Mouse (Mus musculus) limb, embryonic 10.5 days (tissue): ENCODE results near the gene Ncl. TPM values are rescaled to one million over a fixed set of nuclear protein-coding genes. Genes with fewer than 3 reads are reported as not detected.

Experiments used
- DNase-seq: peaks from one replicate; pipeline ENCODE4 v3.0.0-alpha.2; 2017; ENCODE audit warnings: low spot score
- H3K27ac ChIP-seq: fragments of 300-500 bp; sonication (generic); 2 replicates; pipeline ENCODE4 v1.5.1; 2016; ENCODE audit warnings: mild to moderate bottlenecking
- H3K27me3 ChIP-seq: fragments of 300-500 bp; sonication (generic); 2 replicates; pipeline ENCODE4 v1.6.1; 2016; ENCODE audit warnings: low read depth, mild to moderate bottlenecking; ENCODE audit not compliant: poor library complexity, severe bottlenecking
- H3K36me3 ChIP-seq: fragments of 300-500 bp; sonication (generic); 2 replicates; pipeline ENCODE4 v1.6.1; 2016; ENCODE audit warnings: mild to moderate bottlenecking, moderate library complexity
- H3K4me1 ChIP-seq: fragments of 300-500 bp; sonication (generic); 2 replicates; pipeline ENCODE4 v1.6.1; 2016
- H3K4me3 ChIP-seq: fragments of 300-500 bp; sonication (generic); 2 replicates; pipeline ENCODE4 v1.5.1; 2016; ENCODE audit warnings: mild to moderate bottlenecking, moderate library complexity
- H3K9me3 ChIP-seq: fragments of 300-500 bp; sonication (generic); replicated peaks from 2 replicates; pipeline ENCODE4 v1.6.1; 2016; ENCODE audit warnings: mild to moderate bottlenecking
- WGBS: fragments of 180-500 bp; shearing (Covaris S2); methylation state at CpG from one replicate; pipeline ENCODE4 v1.1.7; 2016; 5-methylcytosine and 5-hydroxymethylcytosine counted together
- polyA plus RNA-seq: library from polyadenylated mRNA; unstranded; fragments of >200 nt; fragmentation: Nextera tagmentation; extraction: Ambion mirVana; gene quantifications from 2 replicates; pipeline ENCODE4 v1.2.1, GENCODE M21; 2016

Gene Ncl
- polyA plus RNA-seq, 1 experiment from 2014 or later, result 554 TPM

GRCm38 (mm10) chr1:86339156-86339812 is 19.9 kb downstream of the Ncl start:
- peaks cover 4% of the 10 kb centered on the region; the same call in 1 of the 2 replicates for H3K4me1 ChIP-seq
- H3K4me3 ChIP-seq, result no peak overlapping the region
- 32% methylated on average over 4 of the region's 4 CpGs for WGBS
- DNase-seq, result peak; percentile 81
- H3K36me3 ChIP-seq, result no peaks in the 10 kb centered on the region
- H3K9me3 ChIP-seq, result no peaks in the 10 kb centered on the region
- H3K27me3 ChIP-seq, result no peaks in the 10 kb centered on the region
- no peak overlapping the region for H3K27ac ChIP-seq

GRCm38 (mm10) chr1:86336330-86336729 is 22.9 kb downstream of the Ncl start:
- Histone ChIP-seq H3K36me3 (no peaks in the 10 kb centered on the region), H3K9me3 (no peaks in the 10 kb centered on the region), H3K27ac (no peak overlapping the region), H3K4me1 (peaks cover 4% of the 10 kb centered on the region; the same call in 1 of the 2 replicates), H3K4me3 (no peak overlapping the region), H3K27me3 (no peaks in the 10 kb centered on the region)
- no peak for DNase-seq
- WGBS, result 45% methylated on average over 2 of the region's 2 CpGs

- no peak overlapping the region for H3K4me3 ChIP-seq
- no peaks in the 10 kb centered on the region for H3K36me3 ChIP-seq
- no peaks in the 10 kb centered on the region for H3K27me3 ChIP-seq
- no peak overlapping the region for H3K27ac ChIP-seq
- no peaks in the 10 kb centered on the region for H3K9me3 ChIP-seq
- WGBS, result 90% methylated on average over 6 of the region's 8 CpGs
- no peaks in the 10 kb centered on the region for H3K4me1 ChIP-seq
- DNase-seq, result no peak
Measured at GRCm38 (mm10) chr1:86320822-86321413, 38.3 kb downstream of the Ncl start.

- no peak for DNase-seq
- Histone ChIP-seq H3K4me1 (peaks cover 17% of the 10 kb centered on the region; the same call in 1 of the 2 replicates), H3K27ac (no peak overlapping the region), H3K27me3 (peaks cover 43% of the 10 kb centered on the region), H3K9me3 (no peaks in the 10 kb centered on the region), H3K36me3 (no peaks in the 10 kb centered on the region), H3K4me3 (no peak overlapping the region)
- 31% methylated on average over 15 of the region's 15 CpGs for WGBS
Measured at GRCm38 (mm10) chr1:86313772-86314125, 45.5 kb downstream of the Ncl start.

GRCm38 (mm10) chr1:86313096-86313771 is 46.0 kb downstream of the Ncl start:
- no peak for DNase-seq
- 49% methylated on average over 16 of the region's 16 CpGs for WGBS
- no peak overlapping the region for H3K4me3 ChIP-seq
- no peaks in the 10 kb centered on the region for H3K9me3 ChIP-seq
- H3K36me3 ChIP-seq, result no peaks in the 10 kb centered on the region
- peaks cover 46% of the 10 kb centered on the region for H3K27me3 ChIP-seq
- peaks cover 18% of the 10 kb centered on the region; the same call in 1 of the 2 replicates for H3K4me1 ChIP-seq
- H3K27ac ChIP-seq, result no peak overlapping the region

GRCm38 (mm10) chr1:86312269-86312668 is 46.9 kb downstream of the Ncl start:
- Histone ChIP-seq H3K4me1 (peaks cover 24% of the 10 kb centered on the region; the same call in 1 of the 2 replicates), H3K36me3 (no peaks in the 10 kb centered on the region), H3K4me3 (no peak overlapping the region), H3K9me3 (no peaks in the 10 kb centered on the region), H3K27ac (no peak overlapping the region), H3K27me3 (peaks cover 55% of the 10 kb centered on the region)
- no peak for DNase-seq
- WGBS, result 74% methylated on average over 3 of the region's 3 CpGs

- WGBS, result 30% methylated on average over 10 of the region's 10 CpGs
- no peak overlapping the region for H3K4me3 ChIP-seq
- peaks cover 24% of the 10 kb centered on the region; the same call in 1 of the 2 replicates for H3K4me1 ChIP-seq
- H3K36me3 ChIP-seq, result no peaks in the 10 kb centered on the region
- H3K27ac ChIP-seq, result no peak overlapping the region
- DNase-seq, result no peak
- peaks cover 63% of the 10 kb centered on the region for H3K27me3 ChIP-seq
- no peaks in the 10 kb centered on the region for H3K9me3 ChIP-seq
Measured at GRCm38 (mm10) chr1:86311467-86312005, 47.7 kb downstream of the Ncl start.

GRCm38 (mm10) chr1:86310536-86311310 is 48.5 kb downstream of the Ncl start:
- H3K36me3 ChIP-seq, result no peaks in the 10 kb centered on the region
- no peak for DNase-seq
- no peaks in the 10 kb centered on the region for H3K9me3 ChIP-seq
- peaks cover 24% of the 10 kb centered on the region; the same call in 1 of the 2 replicates for H3K4me1 ChIP-seq
- 19% methylated on average over 15 of the region's 15 CpGs for WGBS
- no peak overlapping the region for H3K27ac ChIP-seq
- H3K4me3 ChIP-seq, result no peak overlapping the region
- peaks cover 71% of the 10 kb centered on the region for H3K27me3 ChIP-seq

GRCm38 (mm10) chr1:86309270-86309833 is 49.8 kb downstream of the Ncl start:
- Histone ChIP-seq H3K36me3 (no peaks in the 10 kb centered on the region), H3K4me1 (peaks cover 24% of the 10 kb centered on the region), H3K27ac (no peak overlapping the region), H3K9me3 (no peaks in the 10 kb centered on the region), H3K27me3 (peaks cover 85% of the 10 kb centered on the region), H3K4me3 (no peak overlapping the region)
- 89% methylated on average over 7 of the region's 7 CpGs for WGBS
- DNase-seq, result no peak

- Histone ChIP-seq H3K4me3 (no peak overlapping the region), H3K4me1 (peaks cover 31% of the 10 kb centered on the region), H3K27ac (0 out of 2 replicates have a peak overlapping the region, but pooled peaks have one; percentile 15), H3K27me3 (peaks cover 91% of the 10 kb centered on the region), H3K9me3 (no peaks in the 10 kb centered on the region), H3K36me3 (no peaks in the 10 kb centered on the region)
- no peak for DNase-seq
- 41% methylated on average over 4 of the region's 4 CpGs for WGBS
Measured at GRCm38 (mm10) chr1:86307871-86308641, 51.1 kb downstream of the Ncl start.

GRCm38 (mm10) chr1:86307177-86307762 is 51.9 kb downstream of the Ncl start:
- peaks cover 94% of the 10 kb centered on the region for H3K27me3 ChIP-seq
- no peaks in the 10 kb centered on the region for H3K9me3 ChIP-seq
- no peak overlapping the region for H3K27ac ChIP-seq
- H3K36me3 ChIP-seq, result no peaks in the 10 kb centered on the region
- H3K4me3 ChIP-seq, result no peak overlapping the region
- DNase-seq, result no peak
- 81% methylated on average over 7 of the region's 7 CpGs for WGBS
- H3K4me1 ChIP-seq, result peaks cover 38% of the 10 kb centered on the region
